ENCODE assay signal across 8 mouse cellular contexts in genomic region chr19:40414798-40415475, GRCm38 (mm10).
DNase-seq lines count a peak whose midpoint lies in the region; ATAC-seq lines count a peak whose summit lies in the region.

No protein-coding gene starts in this region.

- no peaks in the 10 kb centered on the region for H3K9me3 ChIP-seq in heart, embryonic 11.5 days (replicated peaks; ENCODE audit: control insufficient read depth, low read length)
- H3K9me3 ChIP-seq in heart, embryonic 16.5 days (replicated peaks; ENCODE audit: control insufficient read depth, low read length) = no peaks in the 10 kb centered on the region
- no peaks in the 10 kb centered on the region for H3K9me3 ChIP-seq in neural tube, embryonic 11.5 days (ENCODE audit: control insufficient read depth, low read length)

- ATAC-seq in heart, embryonic 11.5 days (replicated peaks; ENCODE audit: insufficient number of reproducible peaks, low FRiP score, low TSS enrichment) = 0 out of 2 replicates have a peak, but pooled peaks have one; percentile 14
- ATAC-seq in heart, embryonic 16.5 days (replicated peaks; ENCODE audit: extremely low read depth, insufficient read depth, low FRiP score) = 0 out of 2 replicates have a peak, but pooled peaks have one; percentile 7
- ATAC-seq in neural tube, embryonic 11.5 days (ENCODE audit: insufficient read depth, low FRiP score, low TSS enrichment) = no peak

- intact Hi-C loops in heart, postnatal 36 days (cut with DNase I) = no loop called here
- intact Hi-C loops in left cerebral cortex, postnatal 36 days (cut with DNase I) = no loop called here

- no peak for DNase-seq in heart, postnatal 36 days
- DNase-seq in kidney, postnatal 25 days = peak; percentile 78 to 89
- peak; percentile 42 for DNase-seq in neural tube, embryonic 11.5 days (ENCODE audit: low spot score)
- no peak for DNase-seq in left cerebral cortex, postnatal 36 days (ENCODE audit: low spot score in 2 of 2)
- DNase-seq in cerebellum, postnatal 4 days (ENCODE audit: low spot score in 2 of 2) = no peak
- no peak for DNase-seq in cerebellum, postnatal 14 days

- no peak overlapping the region for H3K4me3 ChIP-seq in heart, embryonic 11.5 days (ENCODE audit: low read depth, low read length)
- H3K4me3 ChIP-seq in heart, embryonic 16.5 days (ENCODE audit: low read length) = no peak overlapping the region
- H3K4me3 ChIP-seq in neural tube, embryonic 11.5 days (ENCODE audit: low read depth, low read length) = no peak overlapping the region

- H3K27me3 ChIP-seq in heart, embryonic 11.5 days (ENCODE audit: control insufficient read depth, insufficient read depth, low read length) = no peaks in the 10 kb centered on the region
- H3K27me3 ChIP-seq in heart, embryonic 16.5 days (ENCODE audit: control insufficient read depth, insufficient read depth, low read length) = no peaks in the 10 kb centered on the region
- no peaks in the 10 kb centered on the region for H3K27me3 ChIP-seq in neural tube, embryonic 11.5 days (ENCODE audit: control insufficient read depth, insufficient read depth, low read length)

- no peaks in the 10 kb centered on the region for H3K36me3 ChIP-seq in heart, embryonic 11.5 days (ENCODE audit: control insufficient read depth, insufficient read depth, low read length)
- no peaks in the 10 kb centered on the region for H3K36me3 ChIP-seq in heart, embryonic 16.5 days (ENCODE audit: control insufficient read depth, insufficient read depth)
- no peaks in the 10 kb centered on the region for H3K36me3 ChIP-seq in neural tube, embryonic 11.5 days (ENCODE audit: control insufficient read depth, insufficient read depth, low read length)

- no peak overlapping the region for H3K9ac ChIP-seq in heart, embryonic 11.5 days (ENCODE audit: low read depth, low read length)
- peak overlapping the region; percentile 51; the same call in 1 of the 2 replicates for H3K9ac ChIP-seq in heart, embryonic 16.5 days (ENCODE audit: low read length)
- no peak overlapping the region for H3K9ac ChIP-seq in neural tube, embryonic 11.5 days (ENCODE audit: low read length)

- H3K4me2 ChIP-seq in heart, embryonic 11.5 days = no peak overlapping the region
- peak overlapping the region; percentile 10; the same call in 1 of the 2 replicates for H3K4me2 ChIP-seq in heart, embryonic 16.5 days (ENCODE audit: low read depth, low read length)
- H3K4me2 ChIP-seq in neural tube, embryonic 11.5 days (ENCODE audit: low read depth) = no peak overlapping the region

- WGBS in heart, embryonic 11.5 days (ENCODE audit: insufficient replicate concordance) = 48% methylated on average over 11 of the region's 11 CpGs
- 56% methylated on average over 11 of the region's 11 CpGs for WGBS in heart, embryonic 16.5 days
- WGBS in neural tube, embryonic 11.5 days = 51% methylated on average over 11 of the region's 11 CpGs

- peak overlapping the region; percentile 80 for H3K27ac ChIP-seq in heart, embryonic 11.5 days (ENCODE audit: low read depth, low read length)
- H3K27ac ChIP-seq in heart, embryonic 16.5 days (ENCODE audit: low read length) = peak overlapping the region; percentile 89
- H3K27ac ChIP-seq in neural tube, embryonic 11.5 days (ENCODE audit: low read depth, low read length) = no peak overlapping the region

- H3K4me1 ChIP-seq in heart, embryonic 11.5 days (ENCODE audit: control insufficient read depth, insufficient read depth, low read length) = peaks cover 41% of the 10 kb centered on the region
- peaks cover 47% of the 10 kb centered on the region for H3K4me1 ChIP-seq in heart, embryonic 16.5 days (ENCODE audit: control insufficient read depth, insufficient read depth, low read length)
- no peaks in the 10 kb centered on the region for H3K4me1 ChIP-seq in neural tube, embryonic 11.5 days (ENCODE audit: control insufficient read depth, insufficient read depth, low read length)

Comparison
In these comparisons a context has a peak if more than half of its experiments do, and no peak if none do; other contexts are left out.
1. DNase-seq: peak in kidney, postnatal 25 days (2 of 2) and neural tube, embryonic 11.5 days (single experiment); none in heart, postnatal 36 days (0 of 2), left cerebral cortex, postnatal 36 days (0 of 2), cerebellum, postnatal 4 days (0 of 2) and cerebellum, postnatal 14 days (0 of 2).